Mouse (Mus musculus) right cerebral cortex, adult 2 months (tissue): Measurements from ENCODE around the gene Tcstv3.
"Not testable (repeated sequence)": the region's sequence is repeated elsewhere in the genome, so short reads cannot be mapped to it uniquely, and the experiment has no call there.

Experiments used
- DNase-seq, 2 experiments: peaks; one replicate each; pipeline ENCODE4 v3.0.0; 2021 to 2022; ENCODE audit warnings: low spot score in 2 of 2

Tcstv3 gene

GRCm38 (mm10) chr13:120316578-120316977 is at the start of gene Tcstv3:
TSS of gene Tcstv3 (plus strand) at chr13:120316878.
- DNase-seq, result not testable (repeated sequence)

- not testable (repeated sequence) for DNase-seq
Measured at GRCm38 (mm10) chr13:120277837-120278236, 38.8 kb upstream of the Tcstv3 start.

- DNase-seq, result no peak
Measured at GRCm38 (mm10) chr13:120278784-120279183, 37.9 kb upstream of the Tcstv3 start.

- no peak for DNase-seq
Measured at GRCm38 (mm10) chr13:120299324-120299894, 17.3 kb upstream of the Tcstv3 start.

GRCm38 (mm10) chr13:120299991-120300442 is 16.7 kb upstream of the Tcstv3 start, which contains the start of gene BC147527:
TSS of gene BC147527 (plus strand) at chr13:120300392.
- DNase-seq, result no peak

GRCm38 (mm10) chr13:120300853-120301252 is 15.8 kb upstream of the Tcstv3 start:
- DNase-seq, result no peak

GRCm38 (mm10) chr13:120310749-120311148 is 5.9 kb upstream of the Tcstv3 start:
- DNase-seq, result no peak

- no peak for DNase-seq
Measured at GRCm38 (mm10) chr13:120313584-120313983, 3.1 kb upstream of the Tcstv3 start.

GRCm38 (mm10) chr13:120320183-120320582 is 3.5 kb downstream of the Tcstv3 start:
- DNase-seq, result no peak

- DNase-seq, result no peak
Measured at GRCm38 (mm10) chr13:120320721-120321120, 4.0 kb downstream of the Tcstv3 start.
